Comparison of ENCODE assay signal across 8 mouse cellular contexts in genomic region chr9:123851713-123852448, GRCm38 (mm10). TPM values are rescaled to one million over a fixed set of nuclear protein-coding genes. Genes with fewer than 3 reads are reported as not detected.
DNase-seq lines count a peak whose midpoint lies in the region; ATAC-seq and TF ChIP-seq lines count a peak whose summit lies in the region.

Gene Fyco1, minus strand, starts transcription at chr9:123851899.

- peak within 1 kb of the TSS; percentile 88 for H3K4me2 ChIP-seq in forebrain, embryonic 16.5 days (ENCODE audit: low read length)
- peak within 1 kb of the TSS; percentile 76 for H3K4me2 ChIP-seq in lung, embryonic 14.5 days

- TF ChIP-seq CTCF in G1E (IDR thresholded peaks at IDR 0.05; ENCODE audit: low read depth, low read length), result no peak
- TF ChIP-seq CTCF in layer of hippocampus, adult 2 months (conservative IDR thresholded peaks at IDR 0.05), result no peak
- TF ChIP-seq CTCF in lung, embryonic 14.5 days (IDR thresholded peaks at IDR 0.05; ENCODE audit: low read depth), result no peak
- no peak for TF ChIP-seq CTCF in olfactory bulb, adult 2 months (IDR thresholded peaks at IDR 0.05; ENCODE audit: insufficient read depth, low read depth, low read length)
- no peak for TF ChIP-seq CTCF in thymus, adult 2 months (IDR thresholded peaks at IDR 0.05; ENCODE audit: borderline replicate concordance, control insufficient read depth, extremely low read depth, insufficient read depth, low read length, poor library complexity)

- H3K4me1 ChIP-seq in G1E (ENCODE audit: insufficient read depth, low read depth, low read length), result peaks cover 34% of the 10 kb centered on the region
- peaks cover 10% of the 10 kb centered on the region for H3K4me1 ChIP-seq in forebrain, embryonic 16.5 days (replicated peaks; ENCODE audit: control insufficient read depth, insufficient read depth, low read length)
- H3K4me1 ChIP-seq in lung, embryonic 14.5 days (ENCODE audit: insufficient read depth), result 0 out of 2 replicates have a peak, but pooled peaks cover 7% of the 10 kb centered on the region
- peaks cover 3% of the 10 kb centered on the region; the same call in 1 of the 2 replicates for H3K4me1 ChIP-seq in olfactory bulb, adult 2 months (ENCODE audit: control insufficient read depth, insufficient read depth, low read length)
- H3K4me1 ChIP-seq in thymus, adult 2 months (replicated peaks; ENCODE audit: control insufficient read depth, insufficient read depth, low read length), result no peaks in the 10 kb centered on the region

- peaks cover 5% of the 10 kb centered on the region for H3K36me3 ChIP-seq in G1E (replicated peaks)
- no peaks in the 10 kb centered on the region for H3K36me3 ChIP-seq in forebrain, embryonic 16.5 days (ENCODE audit: control insufficient read depth, insufficient read depth)
- no peaks in the 10 kb centered on the region for H3K36me3 ChIP-seq in lung, embryonic 14.5 days (ENCODE audit: insufficient read depth)
- no peaks in the 10 kb centered on the region for H3K36me3 ChIP-seq in thymus, adult 2 months (ENCODE audit: control insufficient read depth, insufficient read depth, low read length)

- TF ChIP-seq POLR2A in olfactory bulb, adult 2 months (IDR thresholded peaks at IDR 0.05; ENCODE audit: insufficient read depth, low read depth, low read length), result 0 out of 2 replicates have a peak, but pooled peaks have one; percentile 37
- peak; percentile 80 for TF ChIP-seq POLR2A in thymus, adult 2 months (IDR thresholded peaks at IDR 0.05; ENCODE audit: control insufficient read depth, extremely low read depth, insufficient read depth, low read length, poor library complexity)

- intact Hi-C loops in heart, postnatal 36 days (cut with DNase I), result no loop called here

- no peaks in the 10 kb centered on the region for H3K9me3 ChIP-seq in G1E (replicated peaks)
- no peaks in the 10 kb centered on the region for H3K9me3 ChIP-seq in forebrain, embryonic 16.5 days (ENCODE audit: control insufficient read depth, low read length)
- no peaks in the 10 kb centered on the region for H3K9me3 ChIP-seq in lung, embryonic 14.5 days (ENCODE audit: low read depth, low read length)

- WGBS in forebrain, embryonic 16.5 days, result under 1% methylated on average over 47 of the region's 47 CpGs
- under 1% methylated on average over 47 of the region's 47 CpGs for WGBS in lung, embryonic 14.5 days
- WGBS in olfactory bulb, adult 2 months, result under 1% methylated on average over 47 of the region's 47 CpGs
- WGBS in thymus, adult 2 months, result under 1% methylated on average over 47 of the region's 47 CpGs

- peak; percentile 100 for ATAC-seq in G1E (ENCODE audit: extremely low read depth, insufficient number of reproducible peaks, low FRiP score, poor library complexity, severe bottlenecking)
- peak; percentile 97 for ATAC-seq in forebrain, embryonic 16.5 days
- ATAC-seq in lung, embryonic 14.5 days (ENCODE audit: insufficient read depth), result peak; percentile 97

- peak within 1 kb of the TSS; percentile 57 for H3K9ac ChIP-seq in forebrain, embryonic 16.5 days (replicated peaks; ENCODE audit: low read depth, low read length)
- peak within 1 kb of the TSS; percentile 83 for H3K9ac ChIP-seq in lung, embryonic 14.5 days

- H3K4me3 ChIP-seq in G1E (ENCODE audit: low read depth, low read length), result peak within 1 kb of the TSS; percentile 83
- H3K4me3 ChIP-seq in forebrain, embryonic 16.5 days (replicated peaks; ENCODE audit: low read length), result peak within 1 kb of the TSS; percentile 52
- peak within 1 kb of the TSS; percentile 98 for H3K4me3 ChIP-seq in layer of hippocampus, adult 2 months
- peak within 1 kb of the TSS; percentile 72 for H3K4me3 ChIP-seq in lung, embryonic 14.5 days (ENCODE audit: low read depth, low read length)
- H3K4me3 ChIP-seq in olfactory bulb, adult 2 months (ENCODE audit: insufficient read depth, low read depth, low read length), result peak within 1 kb of the TSS; percentile 99
- H3K4me3 ChIP-seq in thymus, adult 2 months (ENCODE audit: control insufficient read depth, insufficient read depth, low read length), result peak within 1 kb of the TSS; percentile 81

- H3K27ac ChIP-seq in forebrain, embryonic 16.5 days (ENCODE audit: low read length), result peak within 1 kb of the TSS; percentile 63
- peak within 1 kb of the TSS; percentile 95 for H3K27ac ChIP-seq in layer of hippocampus, adult 2 months
- peak within 1 kb of the TSS; percentile 95 for H3K27ac ChIP-seq in lung, embryonic 14.5 days (ENCODE audit: low read depth)
- H3K27ac ChIP-seq in olfactory bulb, adult 2 months (ENCODE audit: insufficient read depth, low read depth, low read length), result peak within 1 kb of the TSS; percentile 79
- H3K27ac ChIP-seq in thymus, adult 2 months (ENCODE audit: control insufficient read depth, insufficient read depth, low read length), result peak within 1 kb of the TSS; percentile 87

- DNase-seq in G1E (ENCODE audit: low spot score), result peak; percentile 62
- DNase-seq in cerebellum, adult 18-20 months, result peak; percentile 93 to 99
- peak; percentile 93 for DNase-seq in heart, postnatal 36 days
- peak; percentile 94 to 99 for DNase-seq in layer of hippocampus, adult 2 months (ENCODE audit: low spot score in 2 of 2)
- DNase-seq in lung, embryonic 14.5 days, result peak; percentile 98
- peak; percentile 91 for DNase-seq in thymus, adult 2 months

- no peaks in the 10 kb centered on the region for H3K27me3 ChIP-seq in G1E (ENCODE audit: insufficient read depth, low read length)
- H3K27me3 ChIP-seq in forebrain, embryonic 16.5 days (replicated peaks; ENCODE audit: control insufficient read depth, insufficient read depth, low read length), result no peaks in the 10 kb centered on the region
- H3K27me3 ChIP-seq in lung, embryonic 14.5 days (ENCODE audit: insufficient read depth, low read length), result no peaks in the 10 kb centered on the region
- H3K27me3 ChIP-seq in thymus, adult 2 months (ENCODE audit: control insufficient read depth, insufficient read depth, low read length), result no peaks in the 10 kb centered on the region

RNA-seq across cellular contexts. Expression of gene Fyco1, which starts in this region (rescaled TPM):
- total RNA-seq in G1E (2014; fragmentation: Nextera tagmentation) (29.6 and 30.5 TPM in 2 replicates), G1E (2017) (11.8 and 12.1 TPM in 2 replicates)
- 2.2 and 2.4 TPM in 2 replicates for polyA plus RNA-seq in G1E (2012)
- polyA plus RNA-seq in forebrain, embryonic 16.5 days (2015; fragmentation: Nextera tagmentation; extraction: Ambion mirVana), result 12.2 and 22.6 TPM in 2 replicates
- 100 to 1,000 TPM; 273 to 277 TPM for total RNA-seq in heart, postnatal 36 days (2021)
- 10 to 100 TPM; 44.7 to 49.6 TPM for total RNA-seq in layer of hippocampus, adult 2 months (2021)
- polyA plus RNA-seq in lung, embryonic 14.5 days (2014; fragmentation: Nextera tagmentation; extraction: Ambion mirVana), result 12.6 and 12.9 TPM in 2 replicates
- polyA plus RNA-seq in olfactory bulb, adult 2 months (2012; ENCODE audit: insufficient read depth, insufficient read length, low replicate concordance, missing spikeins), result not detected in 2 replicates
- polyA plus RNA-seq in thymus, adult 2 months (2012; rRNA removed), result 11.6 and 13.0 TPM in 2 replicates

Comparison
In these comparisons a context has a peak if more than half of its experiments do, and no peak if none do; other contexts are left out.
1. Peak in every context shown above with its lines: DNase-seq, ATAC-seq, H3K4me3 ChIP-seq and H3K27ac ChIP-seq.
2. RNA of gene Fyco1 (total RNA-seq): 273 to 277 TPM in heart, postnatal 36 days; 44.7 to 49.6 TPM in layer of hippocampus, adult 2 months and 11.8 to 30.5 TPM in G1E; every median in the first group is over 4 times any median in the second.